20 mouse cellular contexts compared by ENCODE assay signal in the genomic region with DNA sequence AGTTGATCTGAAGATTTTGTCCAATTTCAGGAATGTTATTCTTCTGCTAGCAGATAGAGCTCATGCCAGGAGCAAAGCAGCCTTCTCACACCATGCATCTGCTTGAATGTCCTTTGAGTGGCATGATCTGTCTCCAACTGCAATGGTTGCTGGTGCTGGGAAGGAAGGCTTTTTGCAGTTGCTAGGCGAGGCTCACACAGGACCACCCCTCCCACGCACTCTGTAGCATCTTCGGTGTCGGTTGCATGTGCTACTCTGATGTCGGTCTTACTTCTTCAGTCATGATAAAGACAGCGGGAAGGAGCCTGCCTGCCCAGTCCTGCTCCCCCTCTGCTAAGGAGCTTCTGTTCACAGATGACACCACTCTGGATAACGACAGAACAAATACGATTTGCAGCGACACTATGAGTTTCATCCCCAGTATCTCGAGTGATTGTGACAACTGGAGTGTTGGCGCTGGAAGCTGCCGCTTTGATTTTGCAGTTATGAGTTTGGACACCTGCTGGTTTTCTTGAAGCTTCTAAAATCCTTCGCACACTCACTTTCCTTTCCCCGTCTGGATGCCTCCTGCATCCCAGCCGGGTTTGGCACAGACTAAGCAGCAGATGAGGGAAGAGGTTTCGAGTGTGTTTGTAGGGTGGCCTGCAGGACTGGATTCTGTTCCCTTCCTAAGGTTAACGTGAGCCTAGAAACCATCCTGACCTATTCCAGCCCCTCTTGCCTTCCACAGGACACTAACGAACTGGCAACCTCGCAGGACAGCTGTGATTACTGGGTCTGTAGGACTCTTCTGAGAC.
DNase-seq lines count a peak whose midpoint lies in the region; ATAC-seq and TF ChIP-seq lines count a peak whose summit lies in the region.
"Had no signal": no experiment of that assay in that cellular context is flagged by ENCODE, and none has a peak within 500 bp of the region (broad histone marks: within the 10 kb centered on the region; RNA-seq: fewer than 3 reads in every experiment).

No protein-coding gene starts in this region.

- H3K4me1 ChIP-seq in forebrain, postnatal 0 days (ENCODE audit: insufficient read depth): no peaks in the 10 kb centered on the region
- H3K4me1 ChIP-seq in forebrain, embryonic 10.5 days: peaks cover 21% of the 10 kb centered on the region
- H3K4me1 ChIP-seq in midbrain, postnatal 0 days (ENCODE audit: insufficient read depth, low read length): no peaks in the 10 kb centered on the region

- peak; percentile 40 for ATAC-seq in forebrain, postnatal 0 days
- no peak for ATAC-seq in midbrain, postnatal 0 days (ENCODE audit: low FRiP score)
- ATAC-seq: intestine, embryonic 15.5 days; midbrain, embryonic 16.5 days had no signal

- H3K9me3 ChIP-seq in forebrain, postnatal 0 days (ENCODE audit: low read length): no peaks in the 10 kb centered on the region
- H3K9me3 ChIP-seq in forebrain, embryonic 10.5 days: no peaks in the 10 kb centered on the region
- H3K9me3 ChIP-seq in midbrain, postnatal 0 days (ENCODE audit: low read length): no peaks in the 10 kb centered on the region
- H3K9me3 ChIP-seq: hindbrain, embryonic 12.5 days; intestine, embryonic 15.5 days; limb, embryonic 10.5 days; neural tube, embryonic 12.5 days had no signal

- no peaks in the 10 kb centered on the region for H3K36me3 ChIP-seq in forebrain, postnatal 0 days (ENCODE audit: insufficient read depth)
- H3K36me3 ChIP-seq in forebrain, embryonic 10.5 days (replicated peaks): no peaks in the 10 kb centered on the region
- no peaks in the 10 kb centered on the region for H3K36me3 ChIP-seq in midbrain, postnatal 0 days (ENCODE audit: insufficient read depth, low read length)
- H3K36me3 ChIP-seq: hindbrain, embryonic 12.5 days; intestine, embryonic 15.5 days; limb, embryonic 10.5 days; neural tube, embryonic 12.5 days had no signal

- WGBS in forebrain, postnatal 0 days: 66% methylated on average over 19 of the region's 19 CpGs
- 86% methylated on average over 19 of the region's 19 CpGs for WGBS in forebrain, embryonic 10.5 days
- 68% methylated on average over 19 of the region's 19 CpGs for WGBS in midbrain, postnatal 0 days

- H3K27me3 ChIP-seq in forebrain, postnatal 0 days (ENCODE audit: insufficient read depth, low read length): peaks cover 9% of the 10 kb centered on the region; the same call in 1 of the 2 replicates
- no peaks in the 10 kb centered on the region for H3K27me3 ChIP-seq in forebrain, embryonic 10.5 days (ENCODE audit: poor library complexity, severe bottlenecking)
- H3K27me3 ChIP-seq in midbrain, postnatal 0 days (ENCODE audit: insufficient read depth, low read length): no peaks in the 10 kb centered on the region
- H3K27me3 ChIP-seq: hindbrain, embryonic 12.5 days; intestine, embryonic 15.5 days; neural tube, embryonic 12.5 days had no signal

- H3K4me3 ChIP-seq in forebrain, postnatal 0 days (ENCODE audit: low read depth, low read length): no peak overlapping the region
- H3K4me3 ChIP-seq in forebrain, embryonic 10.5 days: no peak overlapping the region
- no peak overlapping the region for H3K4me3 ChIP-seq in midbrain, postnatal 0 days (ENCODE audit: low read depth, low read length)
- H3K4me3 ChIP-seq: hindbrain, embryonic 12.5 days; intestine, embryonic 15.5 days; limb, embryonic 10.5 days; neural tube, embryonic 12.5 days had no signal

- H3K9ac ChIP-seq in forebrain, postnatal 0 days: no peak overlapping the region
- no peak overlapping the region for H3K9ac ChIP-seq in midbrain, postnatal 0 days (replicated peaks; ENCODE audit: low read length, poor library complexity, severe bottlenecking)
- H3K9ac ChIP-seq: hindbrain, embryonic 12.5 days; intestine, embryonic 15.5 days; liver, embryonic 14.5 days; neural tube, embryonic 12.5 days had no signal

- DNase-seq in forebrain, postnatal 0 days: peak; percentile 50
- no peak for DNase-seq in forebrain, embryonic 10.5 days (ENCODE audit: extremely low spot score, low spot score)
- DNase-seq in frontal cortex, adult 2 months (ENCODE audit: extremely low spot score in 1 of 2, low spot score in 1 of 2): peak; percentile 11 to 47
- DNase-seq in layer of hippocampus, postnatal 36 days: peak; percentile 12 to 24
- peak; percentile 49 for DNase-seq in right cerebral cortex, postnatal 25 days
- no peak for DNase-seq in spleen, postnatal 14 days (ENCODE audit: low spot score in 2 of 2)
- no peak for DNase-seq in lung, postnatal 25 days (ENCODE audit: low spot score)
- DNase-seq in midbrain, postnatal 0 days (ENCODE audit: low spot score): no peak
- DNase-seq: adrenal gland, adult 8-10 months; gastrocnemius, postnatal 14 days; kidney, postnatal 25 days; lung, postnatal 4 days; retina, postnatal 1 day; thymus, postnatal 14 days had no signal

- no peak overlapping the region for H3K4me2 ChIP-seq in forebrain, postnatal 0 days (ENCODE audit: low read depth)
- no peak overlapping the region for H3K4me2 ChIP-seq in midbrain, postnatal 0 days (ENCODE audit: low read depth, low read length, poor library complexity, severe bottlenecking)
- H3K4me2 ChIP-seq: hindbrain, embryonic 12.5 days; intestine, embryonic 15.5 days; neural tube, embryonic 12.5 days had no signal

- TF ChIP-seq CTCF in forebrain, postnatal 0 days (IDR thresholded peaks at IDR 0.05; ENCODE audit: low read depth): no peak
- no peak for TF ChIP-seq CTCF in midbrain, postnatal 0 days (IDR thresholded peaks at IDR 0.05)

- H3K27ac ChIP-seq in forebrain, postnatal 0 days (ENCODE audit: low read depth, low read length): no peak overlapping the region
- H3K27ac ChIP-seq in forebrain, embryonic 10.5 days: no peak overlapping the region
- no peak overlapping the region for H3K27ac ChIP-seq in midbrain, postnatal 0 days (ENCODE audit: low read depth, low read length)
- H3K27ac ChIP-seq: hindbrain, embryonic 12.5 days; intestine, embryonic 15.5 days; limb, embryonic 10.5 days; liver, embryonic 14.5 days; neural tube, embryonic 12.5 days had no signal

Comparison
In these comparisons a context has a peak if more than half of its experiments do, and no peak if none do; other contexts are left out.
1. DNase-seq: peak in forebrain, postnatal 0 days (single experiment), frontal cortex, adult 2 months (2 of 2), layer of hippocampus, postnatal 36 days (2 of 2) and right cerebral cortex, postnatal 25 days (single experiment); none in forebrain, embryonic 10.5 days (single experiment), spleen, postnatal 14 days (0 of 2), lung, postnatal 25 days (single experiment) and midbrain, postnatal 0 days (single experiment).